Mouse (Mus musculus) forelimb bud, embryonic 11.5 days (tissue): ENCODE data around the gene Umad1.

Experiments
- DNase-seq: peaks from one replicate; pipeline ENCODE4 v3.0.0-alpha.2; 2012; ENCODE audit warnings: low read depth, low spot score

Gene Umad1

GRCm38 (mm10) chr6:8474316-8474715 is 215.2 kb downstream of the Umad1 start:
- DNase-seq, result no peak

GRCm38 (mm10) chr6:8474820-8475219 is 215.7 kb downstream of the Umad1 start:
- DNase-seq, result no peak

GRCm38 (mm10) chr6:8479176-8479575 is 220.1 kb downstream of the Umad1 start:
- DNase-seq, result peak; percentile 19

- DNase-seq, result no peak
Observed at GRCm38 (mm10) chr6:8484437-8485275, 225.6 kb downstream of the Umad1 start.

GRCm38 (mm10) chr6:8485414-8486175 is 226.5 kb downstream of the Umad1 start:
- no peak for DNase-seq

GRCm38 (mm10) chr6:8486391-8487043 is 227.4 kb downstream of the Umad1 start:
- DNase-seq, result no peak

GRCm38 (mm10) chr6:8487044-8487853 is 228.2 kb downstream of the Umad1 start:
- no peak for DNase-seq

- no peak for DNase-seq
Observed at GRCm38 (mm10) chr6:8488249-8488648, 229.2 kb downstream of the Umad1 start.

GRCm38 (mm10) chr6:8489266-8489665 is 230.2 kb downstream of the Umad1 start:
- DNase-seq, result no peak

- DNase-seq, result no peak
Observed at GRCm38 (mm10) chr6:8489938-8490585, 231.0 kb downstream of the Umad1 start.

- no peak for DNase-seq
Observed at GRCm38 (mm10) chr6:8492248-8492647, 233.2 kb downstream of the Umad1 start.

- no peak for DNase-seq
Observed at GRCm38 (mm10) chr6:8495109-8495826, 236.2 kb downstream of the Umad1 start.

GRCm38 (mm10) chr6:8495827-8496222 is 236.7 kb downstream of the Umad1 start:
- DNase-seq, result no peak

- DNase-seq, result peak; percentile 62
Observed at GRCm38 (mm10) chr6:8497234-8497867, 238.3 kb downstream of the Umad1 start.

- DNase-seq, result peak; percentile 39
Observed at GRCm38 (mm10) chr6:8497868-8498257, 238.8 kb downstream of the Umad1 start.

GRCm38 (mm10) chr6:8498961-8499360 is 239.9 kb downstream of the Umad1 start:
- no peak for DNase-seq

- DNase-seq, result no peak
Observed at GRCm38 (mm10) chr6:8503953-8504352, 244.9 kb downstream of the Umad1 start.

- no peak for DNase-seq
Observed at GRCm38 (mm10) chr6:8504521-8505228, 245.6 kb downstream of the Umad1 start.

- DNase-seq, result no peak
Observed at GRCm38 (mm10) chr6:8506631-8507030, 247.5 kb downstream of the Umad1 start.
